ENCODE assay signal across 9 mouse cellular contexts in genomic region chr11:120111033-120111432, GRCm38 (mm10). TPM values are rescaled to one million over a fixed set of nuclear protein-coding genes. Genes with fewer than 3 reads are reported as not detected.
A peak's percentile ranks its signal among the peaks of the same experiment; 100 is the strongest.
DNase-seq lines count a peak whose midpoint lies in the region; ATAC-seq and TF ChIP-seq lines count a peak whose summit lies in the region.
"Had no signal": no experiment of that assay in that cellular context is flagged by ENCODE, and none has a peak within 500 bp of the region (broad histone marks: within the 10 kb centered on the region; RNA-seq: fewer than 3 reads in every experiment).

No protein-coding gene starts in this region.

- intact Hi-C loops in gastrocnemius, adult 2 months (cut with DNase I): loop anchor here (5.0 kb wide), 1 partner anchor 151 kb away; no protein-coding TSS in a partner anchor

- no peaks in the 10 kb centered on the region for H3K4me1 ChIP-seq in embryonic fibroblast, embryonic 13.5 days (ENCODE audit: control insufficient read depth, insufficient read depth, low read length)
- peaks cover 34% of the 10 kb centered on the region for H3K4me1 ChIP-seq in kidney, embryonic 15.5 days
- no peaks in the 10 kb centered on the region for H3K4me1 ChIP-seq in midbrain, embryonic 10.5 days
- H3K4me1 ChIP-seq in thymus, adult 2 months (replicated peaks; ENCODE audit: control insufficient read depth, insufficient read depth, low read length): no peaks in the 10 kb centered on the region

- H3K4me2 ChIP-seq in kidney, embryonic 15.5 days: no peak overlapping the region
- H3K4me2 ChIP-seq: limb, embryonic 15.5 days had no signal

- DNase-seq in gastrocnemius, adult 2 months: peak; percentile 63
- DNase-seq in gastrocnemius, adult 8-10 months (ENCODE audit: low spot score in 2 of 2): no peak
- peak; percentile 57 for DNase-seq in 416B (ENCODE audit: low read depth)
- DNase-seq in Muller cell, postnatal 12 days (ENCODE audit: inconsistent ontology term): peak; percentile 26
- DNase-seq in midbrain, embryonic 10.5 days (ENCODE audit: low spot score): peak; percentile 67
- peak; percentile 55 for DNase-seq in thymus, adult 2 months

- H3K9me3 ChIP-seq in kidney, embryonic 15.5 days (replicated peaks): no peaks in the 10 kb centered on the region
- no peaks in the 10 kb centered on the region for H3K9me3 ChIP-seq in midbrain, embryonic 10.5 days (replicated peaks)
- H3K9me3 ChIP-seq: limb, embryonic 15.5 days had no signal

- no peak overlapping the region for H3K4me3 ChIP-seq in gastrocnemius, adult 2 months
- H3K4me3 ChIP-seq in embryonic fibroblast, embryonic 13.5 days (ENCODE audit: insufficient read depth, low read length): no peak overlapping the region
- H3K4me3 ChIP-seq in kidney, embryonic 15.5 days (replicated peaks): no peak overlapping the region
- no peak overlapping the region for H3K4me3 ChIP-seq in midbrain, embryonic 10.5 days
- H3K4me3 ChIP-seq in thymus, adult 2 months (ENCODE audit: control insufficient read depth, insufficient read depth, low read length): no peak overlapping the region
- H3K4me3 ChIP-seq: limb, embryonic 15.5 days had no signal

- H3K36me3 ChIP-seq in kidney, embryonic 15.5 days: peaks cover 74% of the 10 kb centered on the region
- peaks cover 79% of the 10 kb centered on the region for H3K36me3 ChIP-seq in midbrain, embryonic 10.5 days
- H3K36me3 ChIP-seq in thymus, adult 2 months (ENCODE audit: control insufficient read depth, insufficient read depth, low read length): peaks cover 16% of the 10 kb centered on the region

- peak overlapping the region; percentile 21; the same call in 1 of the 2 replicates for H3K27ac ChIP-seq in gastrocnemius, adult 2 months
- no peak overlapping the region for H3K27ac ChIP-seq in embryonic fibroblast, embryonic 13.5 days (ENCODE audit: insufficient read depth, low read length)
- 0 out of 2 replicates have a peak overlapping the region, but pooled peaks have one; percentile 27 for H3K27ac ChIP-seq in kidney, embryonic 15.5 days
- peak overlapping the region; percentile 60; the same call in 1 of the 2 replicates for H3K27ac ChIP-seq in midbrain, embryonic 10.5 days (replicated peaks)
- H3K27ac ChIP-seq in thymus, adult 2 months (ENCODE audit: control insufficient read depth, insufficient read depth, low read length): no peak overlapping the region
- H3K27ac ChIP-seq: limb, embryonic 15.5 days had no signal

- ATAC-seq in kidney, embryonic 15.5 days (replicated peaks; ENCODE audit: low FRiP score): no peak

- 3% methylated on average over 2 of the region's 2 CpGs for WGBS in kidney, embryonic 15.5 days
- 7% methylated on average over 2 of the region's 2 CpGs for WGBS in midbrain, embryonic 10.5 days
- WGBS in thymus, adult 2 months: 38% methylated on average over 2 of the region's 2 CpGs

- TF ChIP-seq CTCF in gastrocnemius, adult 2 months (IDR thresholded peaks at IDR 0.05): peak; percentile 95
- TF ChIP-seq CTCF in embryonic fibroblast, embryonic 13.5 days (IDR thresholded peaks at IDR 0.05; ENCODE audit: borderline replicate concordance, insufficient read depth, low read length): peak; percentile 97
- TF ChIP-seq CTCF in thymus, adult 2 months (IDR thresholded peaks at IDR 0.05; ENCODE audit: borderline replicate concordance, control insufficient read depth, extremely low read depth, insufficient read depth, low read length, poor library complexity): peak; percentile 81

- H3K27me3 ChIP-seq in kidney, embryonic 15.5 days: no peaks in the 10 kb centered on the region
- H3K27me3 ChIP-seq in midbrain, embryonic 10.5 days (ENCODE audit: low read depth, poor library complexity, severe bottlenecking): no peaks in the 10 kb centered on the region
- H3K27me3 ChIP-seq in thymus, adult 2 months (ENCODE audit: control insufficient read depth, insufficient read depth, low read length): no peaks in the 10 kb centered on the region
- H3K27me3 ChIP-seq: limb, embryonic 15.5 days had no signal

- no peak for TF ChIP-seq POLR2A in embryonic fibroblast, embryonic 13.5 days (IDR thresholded peaks at IDR 0.05; ENCODE audit: low read depth, low read length)
- no peak for TF ChIP-seq POLR2A in thymus, adult 2 months (IDR thresholded peaks at IDR 0.05; ENCODE audit: control insufficient read depth, extremely low read depth, insufficient read depth, low read length, poor library complexity)

- H3K9ac ChIP-seq in kidney, embryonic 15.5 days: no peak overlapping the region
- H3K9ac ChIP-seq: limb, embryonic 15.5 days had no signal

RNA-seq across cellular contexts. Expression of gene Ndufaf8, which starts 12.3 kb away (rescaled TPM):
- 10 to 100 TPM; 38.3 to 43.3 TPM for total RNA-seq in gastrocnemius, adult 2 months (2021)
- 10 to 100 TPM; 34.0 to 46.3 (median 41.0) TPM for total RNA-seq in gastrocnemius, adult 8-10 months (2022)
- 18.0 and 20.3 TPM in 2 replicates for polyA plus RNA-seq in embryonic fibroblast, embryonic 13.5 days (2011; ENCODE audit: insufficient read length, low read depth, missing spikeins)
- polyA plus RNA-seq in kidney, embryonic 15.5 days (2015; fragmentation: Nextera tagmentation; extraction: Ambion mirVana): 83.0 and 90.1 TPM in 2 replicates
- polyA plus RNA-seq in midbrain, embryonic 10.5 days (2016; fragmentation: Nextera tagmentation; extraction: Ambion mirVana): 89.7 and 91.0 TPM in 2 replicates
- polyA plus RNA-seq in thymus, adult 2 months (2012; rRNA removed): 33.0 and 47.7 TPM in 2 replicates

RNA-seq across cellular contexts. Expression of gene Tepsin, which starts 12.5 kb away (rescaled TPM):
- total RNA-seq in gastrocnemius, adult 2 months (2021): 1 to 10 TPM; 4.5 to 5.5 TPM
- total RNA-seq in gastrocnemius, adult 8-10 months (2022): 1 to 10 TPM; 4.9 to 5.8 (median 5.4) TPM
- 12.2 and 13.1 TPM in 2 replicates for polyA plus RNA-seq in embryonic fibroblast, embryonic 13.5 days (2011; ENCODE audit: insufficient read length, low read depth, missing spikeins)
- 19.5 and 22.4 TPM in 2 replicates for polyA plus RNA-seq in kidney, embryonic 15.5 days (2015; fragmentation: Nextera tagmentation; extraction: Ambion mirVana)
- polyA plus RNA-seq in midbrain, embryonic 10.5 days (2016; fragmentation: Nextera tagmentation; extraction: Ambion mirVana): 20.0 and 21.2 TPM in 2 replicates
- polyA plus RNA-seq in thymus, adult 2 months (2012; rRNA removed): 95.3 and 103 TPM in 2 replicates

RNA-seq across cellular contexts. Expression of gene Cep131, which starts 24.4 kb away (rescaled TPM):
- total RNA-seq in gastrocnemius, adult 2 months (2021): 1 to 10 TPM; 5.3 to 9.5 TPM
- total RNA-seq in gastrocnemius, adult 8-10 months (2022): 1 to 10 TPM; 5.0 to 9.2 (median 7.5) TPM
- polyA plus RNA-seq in embryonic fibroblast, embryonic 13.5 days (2011; ENCODE audit: insufficient read length, low read depth, missing spikeins): 7.4 and 10.1 TPM in 2 replicates
- polyA plus RNA-seq in kidney, embryonic 15.5 days (2015; fragmentation: Nextera tagmentation; extraction: Ambion mirVana): 23.7 and 27.7 TPM in 2 replicates
- polyA plus RNA-seq in midbrain, embryonic 10.5 days (2016; fragmentation: Nextera tagmentation; extraction: Ambion mirVana): 38.1 and 45.9 TPM in 2 replicates
- polyA plus RNA-seq in thymus, adult 2 months (2012; rRNA removed): 10.8 and 12.4 TPM in 2 replicates

RNA-seq across cellular contexts. Expression of gene Slc38a10, which starts 40.1 kb away (rescaled TPM):
- 10 to 100 TPM; 32.2 to 51.7 TPM for total RNA-seq in gastrocnemius, adult 2 months (2021)
- total RNA-seq in gastrocnemius, adult 8-10 months (2022): 10 to 100 TPM; 36.3 to 53.3 (median 39.2) TPM
- polyA plus RNA-seq in embryonic fibroblast, embryonic 13.5 days (2011; ENCODE audit: insufficient read length, low read depth, missing spikeins): 107 and 113 TPM in 2 replicates
- polyA plus RNA-seq in kidney, embryonic 15.5 days (2015; fragmentation: Nextera tagmentation; extraction: Ambion mirVana): 109 and 115 TPM in 2 replicates
- 87.1 and 97.9 TPM in 2 replicates for polyA plus RNA-seq in midbrain, embryonic 10.5 days (2016; fragmentation: Nextera tagmentation; extraction: Ambion mirVana)
- 165 and 167 TPM in 2 replicates for polyA plus RNA-seq in thymus, adult 2 months (2012; rRNA removed)

Comparison
In these comparisons a context has a peak if more than half of its experiments do, and no peak if none do; other contexts are left out.
1. DNase-seq: peak in gastrocnemius, adult 2 months (single experiment), 416B (single experiment), Muller cell, postnatal 12 days (single experiment), midbrain, embryonic 10.5 days (single experiment) and thymus, adult 2 months (single experiment); none in gastrocnemius, adult 8-10 months (0 of 2).
2. H3K27ac ChIP-seq: peak in gastrocnemius, adult 2 months (single experiment), kidney, embryonic 15.5 days (single experiment) and midbrain, embryonic 10.5 days (single experiment); none in embryonic fibroblast, embryonic 13.5 days (single experiment) and thymus, adult 2 months (single experiment).
3. Peak in every context shown above with its lines, with median percentiles within 50 percentile points of each other: CTCF ChIP-seq.